Mouse (Mus musculus) MEL (cell line): ENCODE measurements at regions not wholly inside any gene's neighbourhood (a gene's known extent, or its start where the extent isn't known, plus 50 kb on each side); places are given as distances from the start of the nearest gene placed in this dataset.

Experiments used
- CHD2 ChIP-seq: IDR thresholded peaks from 2 replicates; pipeline ENCODE4 v1.6.1; 2011; ENCODE audit warnings: low read length, improper control_type of control experiment
- CTCF ChIP-seq, 3 experiments: IDR thresholded peaks in 2 of 3; conservative IDR thresholded peaks in 1 of 3; 2 replicates each; pipeline ENCODE4 v1.5.1; 2011 to 2012; ENCODE audit warnings: low read length in 3 of 3, low read depth in 2 of 3, mild to moderate bottlenecking in 2 of 3, improper control_type of control experiment in 1 of 3, inconsistent platforms in 1 of 3, mixed read lengths in 1 of 3, moderate library complexity in 1 of 3; ENCODE audit not compliant: control insufficient read depth in 1 of 3, insufficient read depth in 1 of 3, poor library complexity in 1 of 3, severe bottlenecking in 1 of 3
- EP300 ChIP-seq, 2 experiments: IDR thresholded peaks; 2 replicates each; pipeline ENCODE4 v1.6.1; 2011; ENCODE audit warnings: improper control_type of control experiment in 2 of 2, low read length in 2 of 2, low read depth in 1 of 2, mild to moderate bottlenecking in 1 of 2
- HCFC1 ChIP-seq: IDR thresholded peaks from 2 replicates; pipeline ENCODE4 v1.6.1; 2012; ENCODE audit warnings: low read depth, mild to moderate bottlenecking, inconsistent platforms, low read length, improper control_type of control experiment, moderate library complexity
- MAX ChIP-seq: IDR thresholded peaks from 2 replicates; pipeline ENCODE4 v1.6.1; 2011; ENCODE audit warnings: low read length, improper control_type of control experiment
- MXI1 ChIP-seq: IDR thresholded peaks from 2 replicates; pipeline ENCODE4 v1.6.1; 2011; ENCODE audit warnings: mild to moderate bottlenecking, low read depth, low read length, improper control_type of control experiment
- MYC ChIP-seq: IDR thresholded peaks from 2 replicates; pipeline ENCODE4 v1.6.1; 2011; ENCODE audit warnings: low read depth, mild to moderate bottlenecking, low read length, improper control_type of control experiment, moderate library complexity
- NELFE ChIP-seq: IDR thresholded peaks from 2 replicates; pipeline ENCODE4 v1.6.1; 2011; ENCODE audit warnings: low read depth, low read length, improper control_type of control experiment
- POLR2A ChIP-seq, 2 experiments: IDR thresholded peaks; 2 replicates each; pipeline ENCODE4 v1.6.1; 2011 to 2012; ENCODE audit warnings: low read length in 2 of 2, mild to moderate bottlenecking in 2 of 2, control low read depth in 1 of 2, improper control_type of control experiment in 1 of 2, low read depth in 1 of 2, moderate library complexity in 1 of 2; ENCODE audit not compliant: control insufficient read depth in 1 of 2, insufficient read depth in 1 of 2, poor library complexity in 1 of 2
- POLR2AphosphoS2 ChIP-seq: IDR thresholded peaks from 2 replicates; pipeline ENCODE4 v1.6.1; 2011; ENCODE audit warnings: low read length, improper control_type of control experiment
- TAL1 ChIP-seq: IDR thresholded peaks from 2 replicates; pipeline ENCODE4 v1.6.1; 2012; ENCODE audit warnings: mild to moderate bottlenecking, inconsistent platforms, low read length, moderate library complexity, mixed read lengths
- USF1 ChIP-seq: IDR thresholded peaks from 2 replicates; pipeline ENCODE4 v1.6.1; 2014; ENCODE audit warnings: low read depth, mild to moderate bottlenecking, inconsistent platforms, low read length, improper control_type of control experiment, moderate library complexity
- ZC3H11A ChIP-seq: IDR thresholded peaks from 2 replicates; pipeline ENCODE4 v1.6.1; 2012; ENCODE audit warnings: low read depth, mild to moderate bottlenecking, inconsistent platforms, low read length, improper control_type of control experiment
- ZNF384 ChIP-seq: IDR thresholded peaks from 2 replicates; pipeline ENCODE4 v1.6.1; 2012; ENCODE audit warnings: low read depth, mild to moderate bottlenecking, inconsistent platforms, low read length, improper control_type of control experiment

DNA sequence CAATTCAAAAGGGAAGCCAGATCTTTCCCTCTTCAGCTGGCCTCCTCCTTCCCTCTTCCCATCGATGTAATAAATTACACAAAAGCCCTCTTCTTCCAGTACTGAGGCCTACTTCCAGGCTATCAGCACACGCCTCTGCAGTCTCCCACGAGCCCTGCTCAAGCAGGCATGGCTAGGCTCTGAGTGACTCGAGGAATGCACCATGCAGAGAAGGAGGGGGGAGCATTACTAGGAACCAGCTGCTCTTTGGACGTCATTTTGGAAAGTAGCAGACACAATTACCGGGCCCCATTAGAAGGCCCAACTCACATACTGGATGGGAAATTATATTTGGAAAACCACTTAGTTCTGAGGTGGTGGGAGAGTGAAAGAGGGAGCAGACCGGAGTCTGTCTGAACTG lies 253.7 kb downstream of the Cd83 start:
- TF ChIP-seq HCFC1 (no peak), CTCF (IDR thresholded peaks at IDR 0.05 in 2 of 3, conservative IDR thresholded peaks at IDR 0.05 in 1 of 3; ENCODE audit: control insufficient read depth in 1 of 3, insufficient read depth in 1 of 3, low read depth in 2 of 3, low read length in 3 of 3, poor library complexity in 1 of 3, severe bottlenecking in 1 of 3) (no peak), MXI1 (no peak), POLR2A (IDR thresholded peaks at IDR 0.05; ENCODE audit: control insufficient read depth in 1 of 2, insufficient read depth in 1 of 2, low read depth in 1 of 2, low read length in 2 of 2, poor library complexity in 1 of 2) (no peak), POLR2AphosphoS2 (no peak), MYC (no peak), CHD2 (no peak), EP300 (IDR thresholded peaks at IDR 0.05; ENCODE audit: low read depth in 1 of 2, low read length in 2 of 2) (no peak), USF1 (no peak), ZC3H11A (no peak), TAL1 (no peak), ZNF384 (no peak), NELFE (no peak), MAX (no peak)
